Mouse (Mus musculus): ENCODE measurements at regions not wholly inside any gene's neighbourhood (a gene's known extent, or its start where the extent isn't known, plus 50 kb on each side); places are given as distances from the start of the nearest gene placed in this dataset.

GRCm38 (mm10) chr16:85347621-85348020, 174.1 kb upstream of the App start:
- no peak for DNase-seq (ENCODE audit: low spot score in 2 of 2)

- no peak for DNase-seq (ENCODE audit: low spot score in 2 of 2)
Observed at GRCm38 (mm10) chr16:85336495-85337119, 163.0 kb upstream of the App start.

- no peak for DNase-seq (ENCODE audit: low spot score in 2 of 2)
Observed at GRCm38 (mm10) chr16:85333543-85333942, 160.0 kb upstream of the App start.

- no peak for DNase-seq (ENCODE audit: low spot score in 2 of 2)
Observed at GRCm38 (mm10) chr16:85312018-85312417, 138.5 kb upstream of the App start.

- DNase-seq (ENCODE audit: low spot score in 2 of 2) = no peak
Observed at GRCm38 (mm10) chr16:85309493-85309892, 135.9 kb upstream of the App start.

GRCm38 (mm10) chr16:85308429-85308828, 134.9 kb upstream of the App start:
- DNase-seq (ENCODE audit: low spot score in 2 of 2) = no peak

- DNase-seq (ENCODE audit: low spot score in 2 of 2) = peak in 1 of 2 experiments; percentile 4
Observed at GRCm38 (mm10) chr16:85307940-85308339, 134.4 kb upstream of the App start.

GRCm38 (mm10) chr16:85300092-85300853, 126.7 kb upstream of the App start:
- no peak for DNase-seq (ENCODE audit: low spot score in 2 of 2)

GRCm38 (mm10) chr16:85298559-85298958, 125.0 kb upstream of the App start:
- no peak for DNase-seq (ENCODE audit: low spot score in 2 of 2)

GRCm38 (mm10) chr16:85290986-85291952, 117.7 kb upstream of the App start:
- DNase-seq (ENCODE audit: low spot score in 2 of 2) = no peak

GRCm38 (mm10) chr16:85277862-85278261, 104.3 kb upstream of the App start:
- no peak for DNase-seq (ENCODE audit: low spot score in 2 of 2)

- no peak for DNase-seq (ENCODE audit: low spot score in 2 of 2)
Observed at GRCm38 (mm10) chr16:85269681-85270080, 96.1 kb upstream of the App start.

GRCm38 (mm10) chr16:85259838-85260237, 86.3 kb upstream of the App start:
- no peak for DNase-seq (ENCODE audit: low spot score in 2 of 2)

GRCm38 (mm10) chr16:85247301-85247700, 73.7 kb upstream of the App start:
- DNase-seq (ENCODE audit: low spot score in 2 of 2) = no peak

- no peak for DNase-seq (ENCODE audit: low spot score in 2 of 2)
Observed at GRCm38 (mm10) chr16:85233037-85233436, 59.5 kb upstream of the App start.

- DNase-seq (ENCODE audit: low spot score in 2 of 2) = no peak
Observed at GRCm38 (mm10) chr16:85231908-85232467, 58.4 kb upstream of the App start.

GRCm38 (mm10) chr16:85231330-85231729, 57.8 kb upstream of the App start:
- no peak for DNase-seq (ENCODE audit: low spot score in 2 of 2)

GRCm38 (mm10) chr16:85224325-85224724, 50.8 kb upstream of the App start:
- DNase-seq (ENCODE audit: low spot score in 2 of 2) = no peak
